Mouse (Mus musculus): ENCODE results near the gene Ccdc3. TPM values are rescaled to one million over a fixed set of nuclear protein-coding genes. Genes with fewer than 3 reads are reported as not detected.
"Not testable (repeated sequence)": the region's sequence is repeated elsewhere in the genome, so short reads cannot be mapped to it uniquely, and the experiment has no call there.

Ccdc3 gene
- total RNA-seq, 2 experiments from 2014 or later: 10.2 to 11.9 TPM

GRCm38 (mm10) chr2:5194701-5195215, 57.2 kb downstream of the Ccdc3 start:
- no peak for DNase-seq (ENCODE audit: extremely low spot score in 1 of 2, low spot score in 2 of 2)
- intact Hi-C loops (cut with DNase I): no loop called here

- DNase-seq (ENCODE audit: extremely low spot score in 1 of 2, low spot score in 2 of 2): peak in 1 of 2 experiments; percentile 42
- intact Hi-C loops (cut with DNase I): no loop called here
Observed at GRCm38 (mm10) chr2:5197486-5197885, 59.9 kb downstream of the Ccdc3 start.

- DNase-seq (ENCODE audit: extremely low spot score in 1 of 2, low spot score in 2 of 2): no peak
- intact Hi-C loops (cut with DNase I): no loop called here
Observed at GRCm38 (mm10) chr2:5199289-5199688, 61.7 kb downstream of the Ccdc3 start.

GRCm38 (mm10) chr2:5200817-5201364, 63.3 kb downstream of the Ccdc3 start:
- intact Hi-C loops (cut with DNase I): no loop called here
- DNase-seq (ENCODE audit: extremely low spot score in 1 of 2, low spot score in 2 of 2): no peak

GRCm38 (mm10) chr2:5203146-5203545, 65.6 kb downstream of the Ccdc3 start:
- DNase-seq (ENCODE audit: extremely low spot score in 1 of 2, low spot score in 2 of 2): no peak
- intact Hi-C loops (cut with DNase I): no loop called here

GRCm38 (mm10) chr2:5204941-5205340, 67.4 kb downstream of the Ccdc3 start:
- intact Hi-C loops (cut with DNase I): no loop called here
- DNase-seq (ENCODE audit: extremely low spot score in 1 of 2, low spot score in 2 of 2): no peak

- intact Hi-C loops (cut with DNase I): no loop called here
- DNase-seq (ENCODE audit: extremely low spot score in 1 of 2, low spot score in 2 of 2): no peak
Observed at GRCm38 (mm10) chr2:5206651-5207050, 69.1 kb downstream of the Ccdc3 start.

- DNase-seq (ENCODE audit: extremely low spot score in 1 of 2, low spot score in 2 of 2): no peak
- intact Hi-C loops (cut with DNase I): no loop called here
Observed at GRCm38 (mm10) chr2:5214581-5214980, 77.0 kb downstream of the Ccdc3 start.

GRCm38 (mm10) chr2:5215252-5215815, 77.8 kb downstream of the Ccdc3 start:
- DNase-seq (ENCODE audit: extremely low spot score in 1 of 2, low spot score in 2 of 2): no peak
- intact Hi-C loops (cut with DNase I): no loop called here

GRCm38 (mm10) chr2:5219206-5219605, 81.6 kb downstream of the Ccdc3 start:
- DNase-seq (ENCODE audit: extremely low spot score in 1 of 2, low spot score in 2 of 2): no peak
- intact Hi-C loops (cut with DNase I): no loop called here

- intact Hi-C loops (cut with DNase I): no loop called here
Observed at GRCm38 (mm10) chr2:5219847-5220375, 82.3 kb downstream of the Ccdc3 start.

GRCm38 (mm10) chr2:5222571-5222970, 85.0 kb downstream of the Ccdc3 start:
- intact Hi-C loops (cut with DNase I): no loop called here
- DNase-seq (ENCODE audit: extremely low spot score in 1 of 2, low spot score in 2 of 2): no peak

More at GRCm38 (mm10) chr2:5219847-5220375, 82.3 kb downstream of the Ccdc3 start:
- no peak for DNase-seq (ENCODE audit: extremely low spot score in 1 of 2, low spot score in 2 of 2)

GRCm38 (mm10) chr2:5236846-5237482, 99.4 kb downstream of the Ccdc3 start:
- intact Hi-C loops (cut with DNase I): no loop called here
- DNase-seq (ENCODE audit: extremely low spot score in 1 of 2, low spot score in 2 of 2): no peak

GRCm38 (mm10) chr2:5237870-5238269, 100.3 kb downstream of the Ccdc3 start:
- no peak for DNase-seq (ENCODE audit: extremely low spot score in 1 of 2, low spot score in 2 of 2)
- intact Hi-C loops (cut with DNase I): no loop called here

- intact Hi-C loops (cut with DNase I): no loop called here
- DNase-seq (ENCODE audit: extremely low spot score in 1 of 2, low spot score in 2 of 2): no peak
Observed at GRCm38 (mm10) chr2:5239492-5239891, 101.9 kb downstream of the Ccdc3 start.

- intact Hi-C loops (cut with DNase I): no loop called here
- peak; percentile 86 to 91 for DNase-seq (ENCODE audit: extremely low spot score in 1 of 2, low spot score in 2 of 2)
Observed at GRCm38 (mm10) chr2:5241469-5241897, 103.9 kb downstream of the Ccdc3 start.

- DNase-seq (ENCODE audit: extremely low spot score in 1 of 2, low spot score in 2 of 2); intact Hi-C loops (cut with DNase I): not testable (repeated sequence)
Observed at GRCm38 (mm10) chr2:5249199-5249598, 111.6 kb downstream of the Ccdc3 start.

GRCm38 (mm10) chr2:5249969-5250368, 112.4 kb downstream of the Ccdc3 start:
- peak; percentile 63 to 83 for DNase-seq (ENCODE audit: extremely low spot score in 1 of 2, low spot score in 2 of 2)
- intact Hi-C loops (cut with DNase I): loop anchor here (2.0 kb wide), 1 partner anchor 159 kb away; no protein-coding TSS in a partner anchor

- DNase-seq (ENCODE audit: extremely low spot score in 1 of 2, low spot score in 2 of 2): no peak
- intact Hi-C loops (cut with DNase I): no loop called here
Observed at GRCm38 (mm10) chr2:5258250-5258649, 120.7 kb downstream of the Ccdc3 start.

- DNase-seq (ENCODE audit: extremely low spot score in 1 of 2, low spot score in 2 of 2): no peak
- intact Hi-C loops (cut with DNase I): no loop called here
Observed at GRCm38 (mm10) chr2:5262279-5262678, 124.7 kb downstream of the Ccdc3 start.

Measured in left cerebral cortex, postnatal 10 days (tissue).